Mouse (Mus musculus) kidney, adult 2 months (tissue): ENCODE data around the gene Dhx38.

Source experiments
- CTCF ChIP-seq: fragments of 200-500 bp; conservative IDR thresholded peaks from 2 replicates; pipeline ENCODE4 v1.5.1; 2011; ENCODE audit warnings: low read depth, mild to moderate bottlenecking, control low read depth, low read length, moderate library complexity, mixed read lengths; ENCODE audit not compliant: insufficient read depth, insufficient read length
- POLR2A ChIP-seq: fragments of 200-500 bp; IDR thresholded peaks from one replicate; pipeline ENCODE4 v1.6.1; 2011; ENCODE audit warnings: low read depth, low read length, control low read depth

DNA sequence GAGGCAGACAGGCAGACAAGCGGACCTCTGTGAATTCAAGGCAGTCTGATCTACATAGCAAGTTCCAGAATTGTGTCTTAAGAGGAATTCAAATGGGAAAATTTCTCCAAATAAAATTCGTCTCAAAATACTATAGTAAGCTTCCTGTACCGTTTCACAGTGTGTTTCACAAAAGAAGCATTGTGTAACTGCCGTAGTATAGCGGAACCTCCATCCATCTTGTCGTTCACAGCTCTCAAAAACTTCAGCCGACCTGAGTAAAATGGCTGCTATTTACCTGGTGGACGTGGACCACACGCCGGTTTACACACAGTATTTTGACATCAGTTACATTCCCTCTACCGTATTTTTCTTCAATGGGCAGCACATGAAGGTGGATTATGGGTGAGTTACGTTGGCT lies 5.5 kb upstream of the Dhx38 start:
- TF ChIP-seq CTCF: no peak
- no peak for TF ChIP-seq POLR2A
